Mouse (Mus musculus) telencephalon, adult 2 months (tissue): ENCODE results near the gene Slc25a5.

Source experiments
- DNase-seq: peaks from one replicate; pipeline ENCODE4 v3.0.0-alpha.2; 2011; ENCODE audit warnings: low read depth, low spot score

Slc25a5 gene

DNA sequence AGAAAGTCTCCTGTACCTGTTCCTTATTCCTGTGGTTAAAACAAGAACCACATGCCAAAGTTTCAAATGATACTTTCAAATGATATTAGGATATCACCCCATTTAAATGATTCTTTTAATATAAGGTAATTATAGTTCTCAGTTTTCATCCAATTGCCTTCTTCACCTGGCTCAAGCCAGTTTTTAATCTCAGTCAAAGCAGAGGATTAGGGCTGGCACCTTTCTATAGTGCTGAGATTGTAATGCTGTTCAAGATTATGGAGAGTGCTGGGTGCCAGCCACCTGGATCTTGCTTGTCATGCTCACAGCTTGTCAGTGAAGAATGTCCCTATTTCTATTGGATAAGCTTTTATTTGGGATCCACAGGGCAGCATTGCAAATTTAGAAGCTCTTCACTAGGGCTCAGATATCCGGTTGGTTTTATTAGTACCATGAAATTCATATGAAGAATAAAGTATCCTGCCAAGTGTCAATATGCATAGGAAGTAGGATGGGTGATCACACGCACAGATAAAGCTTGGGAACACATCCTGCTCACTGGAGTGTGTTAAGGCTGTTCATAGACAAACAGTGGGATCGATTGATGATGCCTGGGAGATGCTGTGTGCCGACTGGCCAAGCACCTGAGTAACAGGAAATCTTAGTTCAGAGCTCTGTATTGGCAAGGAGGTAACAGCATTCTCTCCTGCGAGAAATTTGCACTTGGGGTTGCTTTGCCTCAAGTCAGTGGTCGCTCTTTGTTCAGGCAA is 3.9 kb downstream of the Slc25a5 start:
- DNase-seq = no peak

DNA sequence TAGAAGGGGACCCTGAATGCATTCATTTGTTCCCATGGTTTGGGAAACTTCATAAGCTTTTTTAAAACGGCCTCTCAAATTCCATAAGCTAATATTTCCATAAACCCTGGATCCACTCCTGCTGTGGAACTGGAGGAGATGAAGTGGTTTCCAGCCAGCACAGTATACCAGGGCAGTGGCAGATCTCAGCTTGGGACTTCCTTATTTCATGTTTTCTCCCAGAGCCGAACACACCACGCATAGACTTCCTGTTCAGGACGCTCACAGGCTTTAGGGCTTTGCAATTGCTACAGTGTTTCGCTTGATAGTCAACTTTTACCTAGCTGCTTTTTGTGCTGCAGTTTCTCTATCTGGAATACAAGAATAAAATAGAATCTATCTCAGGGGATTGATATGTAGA is 7.7 kb downstream of the Slc25a5 start:
- DNase-seq = no peak

GRCm38 (mm10) chrX:36804196-36804595 is 8.7 kb downstream of the Slc25a5 start:
- no peak for DNase-seq

DNA sequence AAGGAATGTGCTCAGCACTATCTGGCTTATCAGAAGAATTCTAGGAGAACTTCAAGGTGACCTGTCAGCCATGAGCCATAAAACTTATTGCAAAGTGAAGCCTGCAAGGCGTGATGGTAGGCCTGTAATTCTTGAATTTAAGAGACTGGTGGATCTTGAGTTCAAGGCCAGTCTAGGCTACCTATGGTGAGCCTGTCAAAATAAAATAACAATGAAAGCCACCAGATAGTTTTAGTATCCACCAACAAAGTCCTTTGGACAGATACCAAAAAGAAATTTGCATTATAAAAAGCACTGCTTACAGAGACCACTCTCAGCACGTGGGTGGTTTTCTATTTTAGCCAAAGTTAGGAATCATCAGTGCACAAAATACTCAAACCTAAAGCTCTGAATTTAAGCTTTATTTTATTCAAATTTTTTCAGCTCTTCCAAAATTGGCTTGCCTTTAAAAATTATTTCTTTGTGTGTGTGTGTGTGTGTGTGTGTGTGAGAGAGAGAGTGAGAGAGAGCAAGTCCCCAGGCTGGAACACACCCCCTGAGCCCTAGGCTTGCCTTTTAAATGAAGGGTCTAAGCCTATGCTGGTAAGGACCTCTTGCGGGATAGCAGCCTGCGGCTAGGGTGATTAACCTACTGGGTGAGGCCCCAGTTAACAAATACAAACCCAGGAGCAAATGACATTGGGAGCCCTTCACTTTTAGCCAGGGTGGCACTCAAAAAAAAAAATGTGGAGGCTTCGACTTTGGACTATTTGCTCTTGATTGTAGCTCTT is 10.2 kb downstream of the Slc25a5 start:
- DNase-seq = no peak

- DNase-seq = peak; percentile 79
These were observed 12.2 kb downstream of the Slc25a5 start for GRCm38 (mm10) chrX:36807360-36808317.

GRCm38 (mm10) chrX:36808318-36808683 is 12.8 kb downstream of the Slc25a5 start:
- no peak for DNase-seq

- DNase-seq = no peak
These were observed 15.9 kb downstream of the Slc25a5 start for GRCm38 (mm10) chrX:36811377-36811776.

DNA sequence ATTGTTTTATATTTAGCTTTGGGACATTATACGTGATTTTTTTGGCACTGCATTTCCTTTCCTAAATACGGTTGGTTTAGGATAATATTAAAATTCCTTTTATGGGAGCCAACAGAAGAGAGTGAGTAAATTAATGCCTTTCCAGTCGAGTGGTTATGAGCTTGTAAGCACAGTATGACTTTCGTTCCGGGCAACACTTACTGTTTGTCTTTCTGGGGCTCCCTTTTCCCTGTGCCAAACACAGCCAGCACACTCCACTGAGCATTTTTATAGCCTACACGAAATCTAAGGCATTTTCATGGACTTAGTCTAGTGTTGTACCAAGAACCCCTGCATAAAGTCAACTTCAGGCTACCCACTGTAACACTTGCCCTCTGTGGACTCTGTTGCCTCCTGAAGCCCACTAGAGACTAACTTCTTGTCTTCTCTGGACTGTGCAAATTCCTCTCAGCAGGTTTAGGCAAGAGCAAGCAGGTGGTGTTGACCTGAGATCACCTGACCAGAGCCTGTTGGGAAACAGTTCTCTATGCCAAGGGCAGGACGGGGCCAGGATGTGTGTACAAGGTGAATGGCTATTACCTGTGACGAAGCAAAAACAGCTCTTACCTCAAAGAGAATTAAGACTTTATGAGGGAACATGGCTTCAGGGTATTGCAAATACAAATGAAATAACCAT is 18.8 kb downstream of the Slc25a5 start:
- DNase-seq = no peak

DNA sequence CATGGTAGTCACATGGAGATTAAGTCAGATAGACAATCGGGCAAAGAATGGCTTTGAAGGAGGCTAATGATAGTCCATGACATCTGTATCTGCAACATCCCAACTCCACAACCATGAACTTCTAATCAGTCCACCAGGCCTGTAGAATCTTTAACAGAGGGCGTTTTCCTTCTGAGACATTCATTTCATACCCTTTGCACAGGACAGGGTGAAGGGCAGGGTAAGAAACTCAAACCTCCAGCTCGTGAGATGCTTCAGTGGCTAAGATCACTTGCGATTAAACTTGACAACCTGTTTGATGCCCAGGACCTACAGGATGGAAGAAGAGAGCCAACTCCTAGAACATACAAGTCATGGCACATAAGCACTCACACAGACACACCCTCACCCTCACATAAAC is 19.6 kb downstream of the Slc25a5 start:
- no peak for DNase-seq

- DNase-seq = no peak
These were observed 20.0 kb downstream of the Slc25a5 start for GRCm38 (mm10) chrX:36815439-36815838.

GRCm38 (mm10) chrX:36816368-36816899 is 21.0 kb downstream of the Slc25a5 start:
- no peak for DNase-seq

GRCm38 (mm10) chrX:36816953-36817441 is 21.5 kb downstream of the Slc25a5 start:
- DNase-seq = no peak

- DNase-seq = no peak
These were observed 24.1 kb downstream of the Slc25a5 start for GRCm38 (mm10) chrX:36819575-36819974.

DNA sequence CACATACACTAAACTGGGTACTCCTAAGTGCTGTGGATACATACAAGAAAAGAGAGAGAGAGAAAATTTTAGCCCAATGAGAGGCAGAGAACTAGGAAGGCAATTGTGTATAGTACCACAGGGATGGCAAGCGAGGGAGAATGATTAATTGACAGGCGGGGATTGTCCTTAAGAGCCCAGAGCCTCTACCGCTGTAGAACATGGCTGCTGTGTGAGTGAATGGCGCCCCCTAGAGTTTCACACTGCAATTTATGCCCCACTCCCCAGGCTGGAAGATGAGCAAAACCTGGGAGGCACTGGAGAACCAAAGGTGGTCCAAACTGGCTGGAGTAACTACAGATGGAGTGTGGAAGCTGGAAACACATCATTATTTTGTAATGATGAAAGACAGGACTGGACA is 24.8 kb downstream of the Slc25a5 start:
- DNase-seq = no peak

GRCm38 (mm10) chrX:36823932-36824711 is 28.7 kb downstream of the Slc25a5 start:
- DNase-seq = no peak

- no peak for DNase-seq
These were observed 29.6 kb downstream of the Slc25a5 start for GRCm38 (mm10) chrX:36825032-36825431.

DNA sequence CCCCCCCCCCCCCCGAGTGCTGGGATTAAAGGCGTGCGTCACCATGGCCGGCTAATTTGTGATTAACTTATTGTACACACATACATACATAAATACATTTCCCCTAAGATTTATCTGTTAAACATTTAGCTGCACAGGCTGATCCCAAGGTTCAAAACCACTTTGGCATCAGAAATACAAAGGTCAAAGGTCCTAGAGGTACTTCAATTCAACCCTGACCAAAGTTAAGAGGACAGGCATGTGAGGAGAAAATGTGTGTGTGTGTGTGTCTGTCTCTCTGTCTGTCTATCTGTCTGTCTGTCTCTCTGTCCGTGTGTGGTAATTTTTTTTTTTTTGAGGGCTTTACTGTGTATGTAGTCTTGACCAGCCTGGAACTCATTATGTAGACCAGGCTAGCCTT is 31.4 kb downstream of the Slc25a5 start:
- no peak for DNase-seq

DNA sequence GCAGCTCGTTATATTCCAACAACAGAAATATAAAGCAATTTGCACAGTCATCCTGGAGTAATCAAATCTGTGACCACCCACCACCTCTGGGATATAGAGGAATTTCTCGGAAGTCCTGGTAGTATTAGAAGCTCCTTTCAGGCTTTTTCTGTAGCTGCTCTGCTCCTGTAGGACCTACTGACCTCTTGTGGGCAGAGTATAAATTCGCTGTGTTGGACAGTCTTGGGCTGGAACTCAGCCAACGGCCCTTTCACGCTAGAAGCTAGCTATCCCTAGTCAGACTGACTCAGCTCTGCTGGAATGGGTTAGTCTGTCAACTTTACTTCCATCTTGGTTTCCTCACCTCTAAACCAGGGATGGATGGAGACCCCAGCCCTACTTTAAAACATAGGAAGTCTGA is 34.8 kb downstream of the Slc25a5 start:
- no peak for DNase-seq

- DNase-seq = peak; percentile 34
These were observed 36.2 kb downstream of the Slc25a5 start for GRCm38 (mm10) chrX:36831632-36832031.

GRCm38 (mm10) chrX:36833397-36834084 is 38.1 kb downstream of the Slc25a5 start:
- DNase-seq = no peak
